Mouse (Mus musculus) stomach, embryonic 14.5 days (tissue): ENCODE measurements at regions not wholly inside any gene's neighbourhood (a gene's known extent, or its start where the extent isn't known, plus 50 kb on each side); places are given as distances from the start of the nearest gene placed in this dataset.

ENCODE experiments used
- ATAC-seq: fragments of 200-750 bp; cut with Nextera tagmentation; 2 replicates; pipeline ENCODE4 v1.8.0; 2017; ENCODE audit warnings: low read depth, moderate TSS enrichment; ENCODE audit not compliant: insufficient number of reproducible peaks, insufficient read depth, low FRiP score
- H3K27ac ChIP-seq: fragments of 300-500 bp; sonication (generic); 2 replicates; pipeline ENCODE4 v1.5.1; 2014; ENCODE audit warnings: mild to moderate bottlenecking, low read length, moderate library complexity, mixed read lengths
- H3K27me3 ChIP-seq: fragments of 300-500 bp; sonication (generic); 2 replicates; pipeline ENCODE4 v1.6.1; 2014; ENCODE audit warnings: low read length, control low read depth, mixed read lengths; ENCODE audit not compliant: control insufficient read depth, insufficient read depth
- H3K36me3 ChIP-seq: fragments of 300-500 bp; sonication (generic); 2 replicates; pipeline ENCODE4 v1.6.1; 2014; ENCODE audit warnings: mild to moderate bottlenecking, control low read depth, low read length, moderate library complexity, mixed read lengths; ENCODE audit not compliant: control insufficient read depth, insufficient read depth
- H3K4me1 ChIP-seq: fragments of 300-500 bp; sonication (generic); 2 replicates; pipeline ENCODE4 v1.6.1; 2014; ENCODE audit warnings: low read length, control low read depth, mixed read lengths; ENCODE audit not compliant: control insufficient read depth, insufficient read depth
- H3K4me2 ChIP-seq: fragments of 300-500 bp; sonication (generic); replicated peaks from 2 replicates; pipeline ENCODE4 v1.6.1; 2014; ENCODE audit warnings: low read depth, low read length, control low read depth
- H3K4me3 ChIP-seq: fragments of 300-500 bp; sonication (generic); 2 replicates; pipeline ENCODE4 v1.5.1; 2014; ENCODE audit warnings: low read depth, low read length, control low read depth
- H3K9ac ChIP-seq: fragments of 300-500 bp; sonication (generic); replicated peaks from 2 replicates; pipeline ENCODE4 v1.6.1; 2014; ENCODE audit warnings: low read depth, mild to moderate bottlenecking, control low read depth, low read length, moderate library complexity, mixed read lengths
- H3K9me3 ChIP-seq: fragments of 300-500 bp; sonication (generic); 2 replicates; pipeline ENCODE4 v1.6.1; 2016; ENCODE audit warnings: low read depth, low read length, control low read depth; ENCODE audit not compliant: control insufficient read depth
- WGBS: fragments of 180-500 bp; shearing (Covaris S2); extraction: QIAGEN DNeasy Blood & Tissue Kit; methylation state at CpG from one replicate; pipeline ENCODE4 v1.1.7; 2014; 5-methylcytosine and 5-hydroxymethylcytosine counted together

DNA sequence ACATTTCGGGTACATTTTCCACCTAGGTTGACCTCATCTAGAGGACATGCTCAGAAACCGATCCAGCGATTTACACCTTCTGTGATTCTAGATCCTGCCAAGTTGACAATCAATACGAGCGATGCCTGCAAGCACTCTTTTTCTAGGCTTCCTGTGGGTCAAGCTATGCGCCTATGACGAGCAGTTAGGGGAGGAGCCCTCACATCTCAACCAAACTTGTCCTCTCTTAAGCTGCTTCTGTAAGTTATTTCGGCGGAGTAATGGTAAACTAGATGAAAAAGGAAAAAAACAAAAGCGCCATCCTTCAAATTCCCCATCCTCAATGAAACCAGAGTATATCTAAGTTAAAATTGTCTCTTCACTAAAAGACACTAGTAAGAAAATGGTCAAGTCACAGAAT, 858.5 kb downstream of the Zfp704 start:
- ATAC-seq = no peak
- peaks cover 7% of the 10 kb centered on the region; the same call in 1 of the 2 replicates for H3K4me1 ChIP-seq
- H3K36me3 ChIP-seq = no peaks in the 10 kb centered on the region
- H3K4me3 ChIP-seq = no peak overlapping the region
- H3K27ac ChIP-seq = no peak overlapping the region
- H3K9me3 ChIP-seq = no peaks in the 10 kb centered on the region
- H3K27me3 ChIP-seq = no peaks in the 10 kb centered on the region
- H3K9ac ChIP-seq = no peak overlapping the region
- H3K4me2 ChIP-seq = no peak overlapping the region
- WGBS = 86% methylated on average over 10 of the region's 10 CpGs

GRCm38 (mm10) chr3:8750858-8751257, 859.0 kb downstream of the Zfp704 start:
- Histone ChIP-seq H3K4me3 (no peak overlapping the region), H3K9me3 (no peaks in the 10 kb centered on the region), H3K27ac (no peak overlapping the region), H3K4me2 (no peak overlapping the region), H3K36me3 (no peaks in the 10 kb centered on the region), H3K27me3 (no peaks in the 10 kb centered on the region), H3K4me1 (peaks cover 7% of the 10 kb centered on the region; the same call in 1 of the 2 replicates), H3K9ac (no peak overlapping the region)
- ATAC-seq = no peak
- 62% methylated on average over 4 of the region's 4 CpGs for WGBS

DNA sequence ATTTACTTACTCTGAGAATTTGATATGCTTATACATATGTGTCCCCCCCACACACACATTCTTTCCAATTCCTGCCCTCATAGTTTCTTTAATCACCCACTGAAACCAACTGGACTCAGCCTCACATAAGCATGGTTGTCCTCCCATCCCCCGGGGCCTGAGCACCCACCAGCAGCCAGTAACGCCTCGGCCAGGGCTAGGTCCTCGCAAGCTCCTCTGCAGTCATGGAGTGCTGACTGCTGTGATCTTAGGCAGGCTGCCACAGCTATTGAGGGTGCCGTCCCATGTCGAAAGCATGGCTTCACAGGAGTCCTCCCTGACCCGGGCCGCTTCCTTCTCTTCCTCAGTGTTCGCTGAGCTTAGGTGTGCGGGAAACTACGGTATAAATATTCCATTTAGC, 859.7 kb downstream of the Zfp704 start:
- no peaks in the 10 kb centered on the region for H3K27me3 ChIP-seq
- H3K4me1 ChIP-seq = peaks cover 7% of the 10 kb centered on the region; the same call in 1 of the 2 replicates
- no peak overlapping the region for H3K4me3 ChIP-seq
- no peaks in the 10 kb centered on the region for H3K36me3 ChIP-seq
- H3K27ac ChIP-seq = no peak overlapping the region
- 84% methylated on average over 11 of the region's 11 CpGs for WGBS
- H3K9ac ChIP-seq = no peak overlapping the region
- H3K9me3 ChIP-seq = no peaks in the 10 kb centered on the region
- no peak overlapping the region for H3K4me2 ChIP-seq
- no peak for ATAC-seq

GRCm38 (mm10) chr3:8747201-8747600, 862.7 kb downstream of the Zfp704 start:
- WGBS = 87% methylated on average over 4 of the region's 4 CpGs
- no peak for ATAC-seq
- H3K4me3 ChIP-seq = no peak overlapping the region

DNA sequence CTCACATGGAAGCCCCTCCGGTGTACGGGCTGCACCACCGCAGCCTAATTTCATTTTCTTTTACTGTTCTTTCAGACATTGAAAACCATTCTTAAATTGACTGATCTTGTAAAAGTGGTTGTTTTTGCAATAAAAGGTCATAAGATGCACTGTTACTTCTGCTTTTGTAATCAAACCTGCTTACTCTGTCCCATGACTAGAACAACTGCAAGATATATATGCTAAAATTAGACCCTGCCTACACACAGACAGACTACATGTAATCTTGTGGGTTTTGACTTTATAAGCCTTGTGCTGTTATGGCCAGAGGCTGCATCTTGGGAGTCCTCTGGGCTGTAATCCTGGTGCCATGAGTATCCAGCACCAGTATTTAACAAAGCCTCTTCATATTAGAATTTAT, 863.2 kb downstream of the Zfp704 start:
- no peaks in the 10 kb centered on the region for H3K27me3 ChIP-seq
- H3K4me2 ChIP-seq = no peak overlapping the region
- H3K27ac ChIP-seq = no peak overlapping the region
- H3K9ac ChIP-seq = no peak overlapping the region
- no peaks in the 10 kb centered on the region for H3K36me3 ChIP-seq
- H3K9me3 ChIP-seq = no peaks in the 10 kb centered on the region
- no peaks in the 10 kb centered on the region for H3K4me1 ChIP-seq
- H3K4me3 ChIP-seq = no peak overlapping the region
- whole genome bisulfite sequencing = 96% methylated on average over 3 of the region's 3 CpGs
- ATAC-seq = no peak

More at GRCm38 (mm10) chr3:8747201-8747600, 862.7 kb downstream of the Zfp704 start:
- Histone ChIP-seq H3K36me3 (no peaks in the 10 kb centered on the region), H3K27ac (no peak overlapping the region), H3K9ac (no peak overlapping the region), H3K27me3 (no peaks in the 10 kb centered on the region), H3K4me2 (no peak overlapping the region), H3K9me3 (no peaks in the 10 kb centered on the region), H3K4me1 (no peaks in the 10 kb centered on the region)

DNA sequence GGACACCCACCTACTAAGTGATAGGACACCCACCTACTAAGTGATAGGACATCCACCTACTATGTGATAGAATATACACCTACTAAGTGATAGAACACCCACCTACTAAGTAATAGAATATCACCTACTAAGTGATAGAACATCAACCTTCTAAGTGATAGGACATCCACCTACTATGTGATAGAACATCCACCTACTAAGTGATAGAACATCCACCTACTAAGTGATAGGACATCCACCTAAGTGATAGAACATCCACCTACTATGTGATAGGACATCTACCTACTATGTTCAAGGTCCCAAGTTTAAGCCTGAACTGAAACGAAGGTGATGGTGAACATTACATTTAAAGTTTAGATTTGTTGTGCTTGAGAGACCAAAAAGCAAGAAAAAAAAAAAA, 863.8 kb downstream of the Zfp704 start:
- no peak overlapping the region for H3K4me2 ChIP-seq
- 88% methylated on average over 1 of the region's 1 CpGs for WGBS
- no peaks in the 10 kb centered on the region for H3K9me3 ChIP-seq
- H3K27ac ChIP-seq = no peak overlapping the region
- no peaks in the 10 kb centered on the region for H3K36me3 ChIP-seq
- H3K27me3 ChIP-seq = no peaks in the 10 kb centered on the region
- H3K4me1 ChIP-seq = no peaks in the 10 kb centered on the region
- no peak overlapping the region for H3K9ac ChIP-seq
- no peak for ATAC-seq
- no peak overlapping the region for H3K4me3 ChIP-seq

- Histone ChIP-seq H3K9ac (no peak overlapping the region), H3K36me3 (no peaks in the 10 kb centered on the region), H3K27me3 (no peaks in the 10 kb centered on the region), H3K4me1 (no peaks in the 10 kb centered on the region), H3K27ac (no peak overlapping the region), H3K4me3 (no peak overlapping the region), H3K9me3 (no peaks in the 10 kb centered on the region), H3K4me2 (no peak overlapping the region)
- WGBS = 60% methylated on average over 6 of the region's 6 CpGs
- ATAC-seq = no peak
Measured at GRCm38 (mm10) chr3:8744857-8745256, 865.0 kb downstream of the Zfp704 start.

DNA sequence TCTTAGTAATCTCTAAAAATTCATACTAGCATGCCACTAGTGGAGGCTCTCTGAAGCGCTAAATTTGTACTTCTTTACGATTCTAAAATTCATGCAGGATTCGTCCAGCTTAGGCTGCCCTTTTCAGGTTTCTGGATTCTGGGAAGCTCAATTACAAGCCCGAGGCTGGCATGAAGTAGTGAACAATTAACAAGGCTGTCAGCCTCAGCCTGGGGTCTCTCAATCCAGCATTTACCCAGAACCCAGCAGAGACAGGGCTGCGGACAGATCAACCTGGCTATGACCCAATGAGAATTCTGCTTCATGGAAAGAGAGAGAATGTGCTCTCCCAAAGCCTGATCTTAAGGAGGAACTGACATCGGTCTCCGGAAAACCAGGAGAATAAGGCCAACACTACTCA, 866.2 kb downstream of the Zfp704 start:
- H3K9ac ChIP-seq = no peak overlapping the region
- WGBS = 86% methylated on average over 7 of the region's 7 CpGs

GRCm38 (mm10) chr3:8741266-8742023, 868.4 kb downstream of the Zfp704 start:
- Histone ChIP-seq H3K27me3 (no peaks in the 10 kb centered on the region), H3K9ac (no peak overlapping the region), H3K4me3 (no peak overlapping the region), H3K4me1 (no peaks in the 10 kb centered on the region; the same call in 1 of the 2 replicates), H3K9me3 (no peaks in the 10 kb centered on the region), H3K36me3 (no peaks in the 10 kb centered on the region), H3K4me2 (no peak overlapping the region), H3K27ac (no peak overlapping the region)
- ATAC-seq = no peak
- WGBS = 78% methylated on average over 8 of the region's 8 CpGs

More for the DNA sequence above, 866.2 kb downstream of the Zfp704 start:
- no peak for ATAC-seq
- Histone ChIP-seq H3K4me3 (no peak overlapping the region), H3K36me3 (no peaks in the 10 kb centered on the region), H3K4me2 (no peak overlapping the region), H3K9me3 (no peaks in the 10 kb centered on the region), H3K27me3 (no peaks in the 10 kb centered on the region), H3K27ac (no peak overlapping the region), H3K4me1 (no peaks in the 10 kb centered on the region)
